Mouse (Mus musculus) E14TG2a.4 (cell line): ENCODE results near the gene Mpp4.

Source experiments
- H3K27me3 ChIP-seq: 2 replicates; pipeline ENCODE4 v1.6.1; 2014; ENCODE audit warnings: low read length, control low read depth; ENCODE audit not compliant: insufficient read depth
- H3K36me3 ChIP-seq: 2 replicates; pipeline ENCODE4 v1.6.1; 2014; ENCODE audit warnings: low read length, control low read depth; ENCODE audit not compliant: insufficient read depth
- H3K4me1 ChIP-seq: replicated peaks from 2 replicates; pipeline ENCODE4 v1.6.1; 2014; ENCODE audit warnings: low read depth, low read length, control low read depth
- H3K4me3 ChIP-seq: replicated peaks from 2 replicates; pipeline ENCODE4 v1.5.1; 2014; ENCODE audit warnings: mild to moderate bottlenecking, low read length
- H3K9me3 ChIP-seq: 2 replicates; pipeline ENCODE4 v1.6.1; 2014; ENCODE audit warnings: low read length, control low read depth
- CTCF ChIP-seq: conservative IDR thresholded peaks from 2 replicates; pipeline ENCODE4 v1.5.1; 2014; ENCODE audit warnings: low read length
- NANOG ChIP-seq: IDR thresholded peaks from 2 replicates; pipeline ENCODE4 v1.6.1; 2014; ENCODE audit warnings: borderline replicate concordance, low read length, mixed read lengths
- POU5F1 ChIP-seq: IDR thresholded peaks from 2 replicates; pipeline ENCODE4 v1.6.1; 2014; ENCODE audit warnings: low read length, borderline replicate concordance

Gene Mpp4

GRCm38 (mm10) chr1:59134419-59134818 lies 28.8 kb downstream of the Mpp4 start:
- no peak overlapping the region for H3K4me3 ChIP-seq
- H3K9me3 ChIP-seq: no peaks in the 10 kb centered on the region
- TF ChIP-seq POU5F1 (no peak), NANOG (no peak), CTCF (no peak)
- no peaks in the 10 kb centered on the region for H3K27me3 ChIP-seq
- H3K36me3 ChIP-seq: no peaks in the 10 kb centered on the region
- H3K4me1 ChIP-seq: no peaks in the 10 kb centered on the region

- TF ChIP-seq POU5F1 (no peak), NANOG (no peak), CTCF (no peak)
- H3K9me3 ChIP-seq: no peaks in the 10 kb centered on the region
- no peaks in the 10 kb centered on the region for H3K36me3 ChIP-seq
- H3K4me1 ChIP-seq: no peaks in the 10 kb centered on the region
- H3K4me3 ChIP-seq: no peak overlapping the region
- H3K27me3 ChIP-seq: no peaks in the 10 kb centered on the region
Observed at GRCm38 (mm10) chr1:59128879-59129278, 34.3 kb downstream of the Mpp4 start.

GRCm38 (mm10) chr1:59125558-59125957 lies 37.6 kb downstream of the Mpp4 start:
- Histone ChIP-seq H3K4me1 (peaks cover 1% of the 10 kb centered on the region), H3K36me3 (no peaks in the 10 kb centered on the region), H3K27me3 (no peaks in the 10 kb centered on the region), H3K9me3 (no peaks in the 10 kb centered on the region), H3K4me3 (no peak overlapping the region)
- TF ChIP-seq CTCF (no peak), POU5F1 (no peak), NANOG (no peak)

- no peaks in the 10 kb centered on the region for H3K27me3 ChIP-seq
- TF ChIP-seq POU5F1 (no peak), CTCF (no peak), NANOG (no peak)
- H3K4me1 ChIP-seq: peaks cover 11% of the 10 kb centered on the region
Observed at GRCm38 (mm10) chr1:59119720-59120457, 43.3 kb downstream of the Mpp4 start, which contains the start of gene Tmem237. TSS of gene Tmem237 (minus strand) at chr1:59120408.

GRCm38 (mm10) chr1:59110524-59110923 lies 52.7 kb downstream of the Mpp4 start:
- TF ChIP-seq CTCF (no peak), POU5F1 (no peak), NANOG (no peak)
- no peaks in the 10 kb centered on the region for H3K27me3 ChIP-seq
- no peaks in the 10 kb centered on the region for H3K9me3 ChIP-seq
- H3K4me1 ChIP-seq: peaks cover 13% of the 10 kb centered on the region; the same call in 1 of the 2 replicates
- H3K36me3 ChIP-seq: peaks cover 69% of the 10 kb centered on the region
- no peak overlapping the region for H3K4me3 ChIP-seq

More at GRCm38 (mm10) chr1:59119720-59120457, 43.3 kb downstream of the Mpp4 start, which contains the start of gene Tmem237:
- H3K36me3 ChIP-seq: peaks cover 19% of the 10 kb centered on the region; the same call in 1 of the 2 replicates
- peak within 1 kb of the TSS; percentile 87 for H3K4me3 ChIP-seq
- H3K9me3 ChIP-seq: no peaks in the 10 kb centered on the region

GRCm38 (mm10) chr1:59102071-59102470 lies 61.1 kb downstream of the Mpp4 start:
- no peak overlapping the region for H3K4me3 ChIP-seq
- peaks cover 35% of the 10 kb centered on the region for H3K36me3 ChIP-seq
- H3K9me3 ChIP-seq: no peaks in the 10 kb centered on the region
- H3K4me1 ChIP-seq: no peaks in the 10 kb centered on the region
- no peaks in the 10 kb centered on the region for H3K27me3 ChIP-seq
- TF ChIP-seq CTCF (no peak), POU5F1 (no peak), NANOG (no peak)

- Histone ChIP-seq H3K4me3 (no peak overlapping the region), H3K27me3 (no peaks in the 10 kb centered on the region)
Observed at GRCm38 (mm10) chr1:59101020-59101419, 62.2 kb downstream of the Mpp4 start.

GRCm38 (mm10) chr1:59094705-59095104 lies 68.5 kb downstream of the Mpp4 start, which contains the start of gene C2cd6:
TSS of gene C2cd6 (minus strand) at chr1:59094900.
- H3K4me1 ChIP-seq: peaks cover 7% of the 10 kb centered on the region

More at GRCm38 (mm10) chr1:59101020-59101419, 62.2 kb downstream of the Mpp4 start:
- no peak for TF ChIP-seq POU5F1
- no peak for TF ChIP-seq NANOG
- TF ChIP-seq CTCF: no peak
- peaks cover 25% of the 10 kb centered on the region for H3K36me3 ChIP-seq
- H3K4me1 ChIP-seq: no peaks in the 10 kb centered on the region
- no peaks in the 10 kb centered on the region for H3K9me3 ChIP-seq

More at GRCm38 (mm10) chr1:59094705-59095104, 68.5 kb downstream of the Mpp4 start, which contains the start of gene C2cd6:
- Histone ChIP-seq H3K4me3 (no peak within 1 kb of the TSS), H3K9me3 (no peaks in the 10 kb centered on the region), H3K27me3 (peaks cover 9% of the 10 kb centered on the region), H3K36me3 (peaks cover 5% of the 10 kb centered on the region; the same call in 1 of the 2 replicates)
- no peak for TF ChIP-seq NANOG
- TF ChIP-seq POU5F1: no peak
- no peak for TF ChIP-seq CTCF
